Mouse (Mus musculus): ENCODE measurements around the gene Hoxb2.

DNA sequence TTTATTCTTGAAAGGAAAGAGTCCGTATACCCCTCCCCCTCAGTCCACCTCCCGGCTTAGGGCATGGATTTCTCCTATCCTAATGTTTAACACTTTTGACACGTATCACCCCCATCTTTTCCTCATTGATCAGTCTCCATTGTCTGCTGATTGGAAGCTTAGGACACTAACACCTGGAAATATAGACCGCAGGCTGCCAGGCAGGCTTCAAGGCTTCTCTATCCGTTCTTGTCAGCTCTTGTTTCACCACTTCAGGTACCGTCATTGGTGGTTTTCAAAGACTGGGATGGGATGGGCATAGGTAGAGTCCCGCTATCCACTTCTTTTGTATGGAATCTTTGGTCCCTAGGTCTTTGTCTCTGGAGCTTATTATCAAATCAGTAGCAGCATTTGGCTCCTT is 23.2 kb upstream of the Hoxb2 start:
- TF ChIP-seq MAX (IDR thresholded peaks at IDR 0.05) (no peak), CTCF (IDR thresholded peaks at IDR 0.05; ENCODE audit: control insufficient read depth, insufficient read depth, insufficient read length) (no peak)

All from C2C12 (cell line).